Mouse (Mus musculus): ENCODE data around the gene Tmem183a. TPM values are rescaled to one million over a fixed set of nuclear protein-coding genes. Genes with fewer than 3 reads are reported as not detected.

The Tmem183a gene
- total and polyA plus RNA-seq, 3 experiments: 54.2 to 131 (median 82.7) TPM

- TF ChIP-seq POLR2A (IDR thresholded peaks at IDR 0.05; ENCODE audit: control insufficient read depth in 1 of 2, insufficient read depth in 1 of 2, low read depth in 1 of 2, low read length in 2 of 2, poor library complexity in 1 of 2) (no peak), ZNF384 (IDR thresholded peaks at IDR 0.05; ENCODE audit: low read depth, low read length) (peak; percentile 92)
- H3K4me1 ChIP-seq (ENCODE audit: control insufficient read depth in 1 of 2, insufficient read depth in 2 of 2, low read length in 2 of 2): peaks cover 5 to 6% of the 10 kb centered on the region in 2 experiments
- peaks cover 12% of the 10 kb centered on the region for H3K79me2 ChIP-seq (ENCODE audit: control insufficient read depth, insufficient read depth, low read length, poor library complexity)
- peak; percentile 24 for DNase-seq (ENCODE audit: low read depth, low spot score)
- no peaks in the 10 kb centered on the region for H3K9me3 ChIP-seq (replicated peaks; ENCODE audit: insufficient read depth, low read length)
- H3K27ac ChIP-seq (ENCODE audit: control insufficient read depth, low read depth, low read length): no peak overlapping the region
- H3K27me3 ChIP-seq (ENCODE audit: control insufficient read depth in 1 of 2, insufficient read depth in 2 of 2, low read length in 2 of 2): no peaks in the 10 kb centered on the region
- H3K36me3 ChIP-seq (ENCODE audit: control insufficient read depth in 1 of 2, insufficient read depth in 2 of 2, low read length in 2 of 2): peaks cover 5 to 9% of the 10 kb centered on the region in 2 experiments; a peak in 2 of 4 replicates
- no peak overlapping the region; the same call in 1 of the 2 replicates for H3K9ac ChIP-seq (ENCODE audit: control insufficient read depth, low read depth, low read length, poor library complexity, severe bottlenecking)
- H3K4me3 ChIP-seq (ENCODE audit: control insufficient read depth in 1 of 2, insufficient read depth in 1 of 2, low read depth in 2 of 2, low read length in 2 of 2): no peak overlapping the region
Measured at GRCm38 (mm10) chr1:134363194-134363593, 1.4 kb upstream of the Tmem183a start.

GRCm38 (mm10) chr1:134361195-134361856 lies 453 bp downstream of the Tmem183a start:
- H3K36me3 ChIP-seq (ENCODE audit: control insufficient read depth in 1 of 2, insufficient read depth in 2 of 2, low read length in 2 of 2): peaks cover 7 to 11% of the 10 kb centered on the region in 2 experiments
- peaks cover 12% of the 10 kb centered on the region for H3K79me2 ChIP-seq (ENCODE audit: control insufficient read depth, insufficient read depth, low read length, poor library complexity)
- DNase-seq (ENCODE audit: low read depth, low spot score): peak; percentile 29
- H3K9ac ChIP-seq (ENCODE audit: control insufficient read depth, low read depth, low read length, poor library complexity, severe bottlenecking): peak overlapping the region; percentile 87
- no peaks in the 10 kb centered on the region for H3K27me3 ChIP-seq (ENCODE audit: control insufficient read depth in 1 of 2, insufficient read depth in 2 of 2, low read length in 2 of 2)
- peak overlapping the region; percentile 28; the same call in 1 of the 2 replicates for H3K27ac ChIP-seq (ENCODE audit: control insufficient read depth, low read depth, low read length)
- no peaks in the 10 kb centered on the region for H3K9me3 ChIP-seq (replicated peaks; ENCODE audit: insufficient read depth, low read length)
- H3K4me1 ChIP-seq (ENCODE audit: control insufficient read depth in 1 of 2, insufficient read depth in 2 of 2, low read length in 2 of 2): peaks cover 5 to 6% of the 10 kb centered on the region in 2 experiments
- TF ChIP-seq RCOR1 (IDR thresholded peaks at IDR 0.05; ENCODE audit: low read depth, low read length): no peak
- no peak for TF ChIP-seq POLR2AphosphoS2 (IDR thresholded peaks at IDR 0.05; ENCODE audit: low read length)
- no peak for TF ChIP-seq CHD2 (IDR thresholded peaks at IDR 0.05; ENCODE audit: low read length)
- TF ChIP-seq CHD1 (IDR thresholded peaks at IDR 0.05; ENCODE audit: low read depth, low read length): no peak
- H3K4me3 ChIP-seq (ENCODE audit: control insufficient read depth in 1 of 2, insufficient read depth in 1 of 2, low read depth in 2 of 2, low read length in 2 of 2): peak overlapping the region; percentile 65 to 72

DNA sequence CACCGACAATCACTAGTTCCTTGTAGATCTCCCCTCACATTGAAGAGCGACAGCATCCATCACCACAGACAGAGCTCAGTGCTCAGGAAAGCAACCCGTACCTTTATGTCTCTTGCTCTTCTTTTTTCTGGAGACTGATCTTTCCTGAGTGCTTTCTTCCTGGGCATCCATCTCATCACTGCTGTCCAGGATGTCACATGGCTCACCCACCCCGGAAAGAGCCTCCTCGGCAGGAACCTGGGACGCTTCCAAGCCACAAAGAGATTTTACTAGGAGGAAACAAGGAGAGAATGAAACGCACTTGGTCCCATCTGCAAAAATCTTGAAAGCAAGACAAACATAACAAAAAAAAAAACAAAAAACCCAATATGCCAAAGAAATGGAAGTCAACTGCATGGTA lies 1.1 kb downstream of the Tmem183a start:
- no peak overlapping the region for H3K27ac ChIP-seq (ENCODE audit: control insufficient read depth, low read depth, low read length)
- H3K36me3 ChIP-seq (ENCODE audit: control insufficient read depth in 1 of 2, insufficient read depth in 2 of 2, low read length in 2 of 2): peaks cover 9 to 11% of the 10 kb centered on the region in 2 experiments

DNA sequence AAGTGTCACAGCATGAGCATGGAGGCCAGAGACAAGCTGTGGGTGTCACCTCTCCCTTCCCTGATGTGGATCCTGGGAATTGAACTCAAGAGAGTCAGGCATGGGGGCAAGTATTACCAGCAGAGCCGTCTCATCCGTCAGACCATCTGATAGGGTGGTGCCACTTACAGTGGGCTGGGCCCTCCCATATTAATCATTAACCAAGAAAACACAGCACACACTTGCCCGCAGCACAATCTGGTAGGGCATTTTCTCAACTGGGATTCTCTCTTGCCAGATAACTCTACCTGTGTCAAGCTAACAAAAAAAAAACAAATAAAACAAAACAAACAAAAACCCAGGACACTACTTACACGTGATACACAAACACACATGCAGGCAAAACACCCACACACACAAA lies 4.3 kb downstream of the Tmem183a start:
- H3K9ac ChIP-seq (ENCODE audit: control insufficient read depth, low read depth, low read length, poor library complexity, severe bottlenecking): no peak overlapping the region
- no peak for DNase-seq (ENCODE audit: low read depth, low spot score)
- no peak overlapping the region for H3K27ac ChIP-seq (ENCODE audit: control insufficient read depth, low read depth, low read length)
- TF ChIP-seq USF2 (IDR thresholded peaks at IDR 0.05; ENCODE audit: borderline replicate concordance in 1 of 2, insufficient read depth in 1 of 2, low read depth in 1 of 2, low read length in 2 of 2): no peak
- TF ChIP-seq HCFC1 (IDR thresholded peaks at IDR 0.05; ENCODE audit: low read depth, low read length): no peak
- TF ChIP-seq BHLHE40 (IDR thresholded peaks at IDR 0.05; ENCODE audit: borderline replicate concordance, low read depth, low read length): no peak
- TF ChIP-seq UBTF (IDR thresholded peaks at IDR 0.05; ENCODE audit: borderline replicate concordance, insufficient read depth, low read depth, low read length): no peak
- TF ChIP-seq TCF12 (IDR thresholded peaks at IDR 0.05; ENCODE audit: low read depth, low read length): no peak
- no peak for TF ChIP-seq MXI1 (IDR thresholded peaks at IDR 0.05; ENCODE audit: low read depth, low read length)
- no peak for TF ChIP-seq MEF2A (IDR thresholded peaks at IDR 0.05; ENCODE audit: extremely low read depth, insufficient replicate concordance, low read depth, low read length, poor library complexity, severe bottlenecking)
- no peak for TF ChIP-seq ZC3H11A (IDR thresholded peaks at IDR 0.05; ENCODE audit: low read depth, low read length)
- TF ChIP-seq MYB (IDR thresholded peaks at IDR 0.05; ENCODE audit: low read depth, low read length): no peak
- TF ChIP-seq GATA1 (IDR thresholded peaks at IDR 0.05; ENCODE audit: low read depth, low read length): no peak
- no peak for TF ChIP-seq POLR2AphosphoS5 (IDR thresholded peaks at IDR 0.05; ENCODE audit: borderline replicate concordance, low read depth, low read length)

More for the DNA sequence above, 1.1 kb downstream of the Tmem183a start:
- peak; percentile 28 for DNase-seq (ENCODE audit: low read depth, low spot score)
- Histone ChIP-seq H3K79me2 (ENCODE audit: control insufficient read depth, insufficient read depth, low read length, poor library complexity) (peaks cover 12% of the 10 kb centered on the region), H3K4me3 (ENCODE audit: control insufficient read depth in 1 of 2, insufficient read depth in 1 of 2, low read depth in 2 of 2, low read length in 2 of 2) (peak overlapping the region; percentile 65 to 72), H3K9ac (ENCODE audit: control insufficient read depth, low read depth, low read length, poor library complexity, severe bottlenecking) (peak overlapping the region; percentile 87), H3K27me3 (ENCODE audit: control insufficient read depth in 1 of 2, insufficient read depth in 2 of 2, low read length in 2 of 2) (no peaks in the 10 kb centered on the region), H3K4me1 (ENCODE audit: control insufficient read depth in 1 of 2, insufficient read depth in 2 of 2, low read length in 2 of 2) (peaks cover 5 to 6% of the 10 kb centered on the region in 2 experiments), H3K9me3 (replicated peaks; ENCODE audit: insufficient read depth, low read length) (no peaks in the 10 kb centered on the region)
- TF ChIP-seq POLR2A (IDR thresholded peaks at IDR 0.05; ENCODE audit: control insufficient read depth in 1 of 2, insufficient read depth in 1 of 2, low read depth in 1 of 2, low read length in 2 of 2, poor library complexity in 1 of 2): no peak
- TF ChIP-seq USF1 (IDR thresholded peaks at IDR 0.05; ENCODE audit: low read depth, low read length): peak; percentile 56; the same call in 1 of the 2 replicates
- no peak for TF ChIP-seq RAD21 (IDR thresholded peaks at IDR 0.05; ENCODE audit: low read depth, low read length)
- TF ChIP-seq TBP (IDR thresholded peaks at IDR 0.05; ENCODE audit: low read depth, low read length): no peak

More for the DNA sequence above, 4.3 kb downstream of the Tmem183a start:
- peaks cover 12% of the 10 kb centered on the region for H3K79me2 ChIP-seq (ENCODE audit: control insufficient read depth, insufficient read depth, low read length, poor library complexity)
- no peaks in the 10 kb centered on the region for H3K27me3 ChIP-seq (ENCODE audit: control insufficient read depth in 1 of 2, insufficient read depth in 2 of 2, low read length in 2 of 2)
- H3K36me3 ChIP-seq (ENCODE audit: control insufficient read depth in 1 of 2, insufficient read depth in 2 of 2, low read length in 2 of 2): peaks cover 7 to 13% of the 10 kb centered on the region in 2 experiments
- no peaks in the 10 kb centered on the region for H3K9me3 ChIP-seq (replicated peaks; ENCODE audit: insufficient read depth, low read length)
- H3K4me3 ChIP-seq (ENCODE audit: control insufficient read depth in 1 of 2, insufficient read depth in 1 of 2, low read depth in 2 of 2, low read length in 2 of 2): no peak overlapping the region
- peaks cover 0 to 3% of the 10 kb centered on the region in 2 experiments; a peak in 1 of 4 replicates for H3K4me1 ChIP-seq (ENCODE audit: control insufficient read depth in 1 of 2, insufficient read depth in 2 of 2, low read length in 2 of 2)

Measured in MEL (cell line).